ENCODE assay signal across 26 mouse cellular contexts in the genomic region with DNA sequence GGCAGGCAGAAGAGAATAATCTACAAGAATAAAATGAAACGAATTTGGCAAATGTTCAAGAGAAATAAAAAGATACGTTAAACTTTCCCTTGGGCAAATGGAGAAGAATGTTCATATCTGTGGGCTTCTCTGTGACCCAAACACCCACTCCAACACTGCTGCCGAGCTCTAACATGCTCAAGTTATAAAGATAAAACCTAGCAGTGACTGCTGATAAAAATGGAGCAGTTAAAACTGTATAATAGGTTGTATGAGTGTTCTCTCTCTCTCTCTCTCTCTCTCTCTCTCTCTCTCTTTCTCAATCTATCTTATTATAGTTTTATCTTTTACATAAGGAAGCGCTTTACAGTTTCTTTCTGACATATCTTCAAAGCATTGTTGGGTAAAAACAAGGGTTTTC.
"Had no signal": no experiment of that assay in that cellular context is flagged by ENCODE, and none has a peak within 500 bp of the region (broad histone marks: within the 10 kb centered on the region; RNA-seq: fewer than 3 reads in every experiment).

No protein-coding gene starts in this region.

- DNase-seq: gastrocnemius, postnatal 14 days; gastrocnemius, postnatal 36 days; heart, adult 2 months; heart, postnatal 14 days; heart, postnatal 4 days; kidney, adult 18-20 months; kidney, adult 8-10 months; kidney, postnatal 10 days; kidney, postnatal 25 days; kidney, postnatal 4 days; liver; liver, embryonic 13.5 days had no signal

- H3K9ac ChIP-seq: heart, embryonic 13.5 days; heart, embryonic 15.5 days; hindbrain, embryonic 12.5 days; hindbrain, embryonic 14.5 days; intestine, embryonic 15.5 days; limb, embryonic 13.5 days; liver, embryonic 13.5 days had no signal

- ATAC-seq: hindbrain, embryonic 16.5 days; inflammation-experienced regulatory T-cells, adult 6 months; intestine, embryonic 15.5 days; intestine, postnatal 0 days had no signal

- H3K36me3 ChIP-seq: heart, embryonic 13.5 days; heart, embryonic 15.5 days; hindbrain, embryonic 10.5 days; hindbrain, embryonic 12.5 days; intestine, embryonic 15.5 days; limb, embryonic 13.5 days; liver, embryonic 13.5 days had no signal

- H3K27ac ChIP-seq: heart, adult 2 months; heart, embryonic 13.5 days; heart, embryonic 15.5 days; hindbrain, embryonic 10.5 days; hindbrain, embryonic 12.5 days; hindbrain, embryonic 14.5 days; intestine, embryonic 15.5 days; layer of hippocampus, adult 2 months; left cerebral cortex, adult 2 months; limb, embryonic 13.5 days; liver, embryonic 13.5 days had no signal

- H3K4me1 ChIP-seq: heart, embryonic 15.5 days; hindbrain, embryonic 10.5 days; hindbrain, embryonic 12.5 days; intestine, embryonic 15.5 days; liver, embryonic 13.5 days had no signal

- H3K9me3 ChIP-seq: heart, embryonic 13.5 days; heart, embryonic 15.5 days; hindbrain, embryonic 10.5 days; hindbrain, embryonic 12.5 days; intestine, embryonic 15.5 days; limb, embryonic 13.5 days; liver, embryonic 13.5 days had no signal

- H3K27me3 ChIP-seq: heart, embryonic 15.5 days; hindbrain, embryonic 12.5 days; intestine, embryonic 15.5 days; liver, embryonic 13.5 days had no signal

- H3K4me3 ChIP-seq: heart, adult 2 months; heart, embryonic 13.5 days; heart, embryonic 15.5 days; hindbrain, embryonic 10.5 days; hindbrain, embryonic 12.5 days; intestine, embryonic 15.5 days; layer of hippocampus, adult 2 months; left cerebral cortex, adult 2 months; limb, embryonic 13.5 days; liver, embryonic 13.5 days had no signal

- H3K4me2 ChIP-seq: heart, embryonic 11.5 days; heart, embryonic 13.5 days; heart, embryonic 15.5 days; hindbrain, embryonic 12.5 days; hindbrain, embryonic 14.5 days; intestine, embryonic 15.5 days; limb, embryonic 13.5 days; liver, embryonic 11.5 days; liver, embryonic 13.5 days had no signal
